Mouse (Mus musculus) layer of hippocampus, adult 2 months (tissue): Measurements from ENCODE around the gene Stk19. TPM values are rescaled to one million over a fixed set of nuclear protein-coding genes. Genes with fewer than 3 reads are reported as not detected.

Source experiments
- DNase-seq, 2 experiments: peaks; one replicate each; pipeline ENCODE4 v3.0.0; 2022; ENCODE audit warnings: low spot score in 2 of 2
- H3K27ac ChIP-seq: fragments of 200-600 bp; 2 replicates; pipeline ENCODE4 v1.8.1; 2022
- H3K4me3 ChIP-seq: fragments of 200-600 bp; 2 replicates; pipeline ENCODE4 v1.8.1; 2022; ENCODE audit warnings: mild to moderate bottlenecking
- CTCF ChIP-seq: fragments of 200-600 bp; conservative IDR thresholded peaks from 2 replicates; pipeline ENCODE4 v1.8.1; 2022; ENCODE audit warnings: antibody characterized with exemption, mild to moderate bottlenecking, moderate library complexity
- total RNA-seq, 2 experiments: library from RNA; stranded (reverse); gene quantifications; 2 replicates each; pipeline ENCODE4 v1.2.3; 2021

The Stk19 gene
- total RNA-seq, 2 experiments from 2014 or later = 55.5 to 61.3 TPM

GRCm38 (mm10) chr17:34858670-34859069 is 21.9 kb upstream of the Stk19 start:
- Histone ChIP-seq H3K27ac (no peak overlapping the region), H3K4me3 (no peak overlapping the region)
- TF ChIP-seq CTCF = no peak
- no peak for DNase-seq

- Histone ChIP-seq H3K4me3 (no peak overlapping the region), H3K27ac (no peak overlapping the region)
- TF ChIP-seq CTCF = peak; percentile 94
- peak in 1 of 2 experiments; percentile 38 for DNase-seq
Measured at GRCm38 (mm10) chr17:34855825-34856224, 19.1 kb upstream of the Stk19 start.

- Histone ChIP-seq H3K4me3 (no peak overlapping the region), H3K27ac (no peak overlapping the region)
- no peak for TF ChIP-seq CTCF
- DNase-seq = no peak
Measured at GRCm38 (mm10) chr17:34854761-34855160, 18.0 kb upstream of the Stk19 start.

- no peak overlapping the region for H3K27ac ChIP-seq
- DNase-seq = no peak
- H3K4me3 ChIP-seq = no peak overlapping the region
- TF ChIP-seq CTCF = no peak
Measured at GRCm38 (mm10) chr17:34853511-34853910, 16.8 kb upstream of the Stk19 start.

- Histone ChIP-seq H3K27ac (peak overlapping the region; percentile 89), H3K4me3 (peak overlapping the region; percentile 99)
- no peak for DNase-seq
- no peak; the same call in 1 of the 2 replicates for TF ChIP-seq CTCF
Measured at GRCm38 (mm10) chr17:34850517-34851125, 13.9 kb upstream of the Stk19 start.

- peak; percentile 35; the same call in 1 of the 2 replicates for TF ChIP-seq CTCF
- H3K4me3 ChIP-seq = peak within 1 kb of the TSS; percentile 99
- peak within 1 kb of the TSS; percentile 89 for H3K27ac ChIP-seq
- DNase-seq = peak; percentile 97 to 99
Measured at GRCm38 (mm10) chr17:34849722-34850516, 13.2 kb upstream of the Stk19 start, which contains the start of the genes Skiv2l and Nelfe. Skiv2l (minus strand) TSS chr17:34850210. Nelfe (plus strand) TSS chr17:34850391.

- no peak overlapping the region for H3K27ac ChIP-seq
- DNase-seq = no peak
- H3K4me3 ChIP-seq = no peak overlapping the region
- TF ChIP-seq CTCF = no peak
Measured at GRCm38 (mm10) chr17:34847615-34848014, 10.9 kb upstream of the Stk19 start.

- no peak for TF ChIP-seq CTCF
- no peak overlapping the region for H3K4me3 ChIP-seq
- no peak overlapping the region for H3K27ac ChIP-seq
- no peak for DNase-seq
Measured at GRCm38 (mm10) chr17:34847192-34847591, 10.4 kb upstream of the Stk19 start.

- TF ChIP-seq CTCF = no peak
- H3K27ac ChIP-seq = no peak overlapping the region
- no peak for DNase-seq
- no peak overlapping the region for H3K4me3 ChIP-seq
Measured at GRCm38 (mm10) chr17:34844884-34845283, 8.1 kb upstream of the Stk19 start.

GRCm38 (mm10) chr17:34840736-34841307 is 4.1 kb upstream of the Stk19 start:
- TF ChIP-seq CTCF = no peak
- DNase-seq = no peak
- Histone ChIP-seq H3K27ac (no peak overlapping the region), H3K4me3 (no peak overlapping the region)

- DNase-seq = no peak
- Histone ChIP-seq H3K4me3 (no peak overlapping the region), H3K27ac (no peak overlapping the region)
- no peak for TF ChIP-seq CTCF
Measured at GRCm38 (mm10) chr17:34838785-34839184, 2.0 kb upstream of the Stk19 start.

GRCm38 (mm10) chr17:34837464-34838324 is 949 bp upstream of the Stk19 start:
- Histone ChIP-seq H3K4me3 (peak overlapping the region; percentile 59), H3K27ac (peak overlapping the region; percentile 88)
- no peak for TF ChIP-seq CTCF
- no peak for DNase-seq
